Mouse (Mus musculus) 3T3-L1 (cell line): ENCODE measurements around the gene Olfr65.

Source experiments
- DNase-seq: peaks from one replicate; pipeline ENCODE4 v3.0.0-alpha.2; 2015; ENCODE audit warnings: low read depth, low spot score

The Olfr65 gene

DNA sequence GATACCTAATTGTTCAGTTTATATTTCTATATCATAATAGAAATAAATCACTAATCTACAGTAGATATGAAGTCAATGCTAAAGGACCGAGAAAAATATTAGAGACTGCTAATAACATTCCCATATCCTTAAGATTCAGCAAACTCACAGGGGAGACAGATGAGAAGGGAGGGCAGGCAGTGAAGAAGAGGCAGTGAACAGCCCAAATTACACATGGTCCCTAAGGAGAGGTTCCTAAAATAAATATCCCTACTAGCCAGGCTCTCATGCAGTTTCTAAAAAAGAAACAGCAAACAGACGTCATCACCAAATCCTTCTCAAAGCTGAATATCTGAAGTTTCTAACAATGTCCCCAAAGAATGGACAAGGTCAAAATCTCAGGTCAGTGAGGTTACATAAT, at the start of gene Olfr65:
Gene Olfr65 (plus strand): TSS at position 301 of the 400 bp plus-strand sequence.
- DNase-seq = no peak

DNA sequence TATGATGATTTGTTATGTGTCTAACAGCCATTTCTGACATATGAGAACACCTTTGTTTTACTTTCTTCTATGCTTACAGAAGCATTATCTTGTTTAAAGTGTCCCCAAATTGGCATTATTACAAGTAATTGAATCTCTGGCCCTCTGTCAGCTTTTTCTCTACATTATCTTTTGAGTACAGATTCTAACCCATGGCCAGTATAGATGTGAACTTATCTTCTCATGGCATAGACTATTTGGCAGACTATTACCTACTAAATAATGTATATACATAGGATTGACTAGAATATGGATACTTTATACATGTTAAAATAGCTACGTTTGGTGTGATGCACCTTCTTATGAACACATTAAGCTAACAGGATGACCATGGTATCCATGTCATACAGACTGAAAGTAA, 48.6 kb upstream of the Olfr65 start:
- DNase-seq = no peak

DNA sequence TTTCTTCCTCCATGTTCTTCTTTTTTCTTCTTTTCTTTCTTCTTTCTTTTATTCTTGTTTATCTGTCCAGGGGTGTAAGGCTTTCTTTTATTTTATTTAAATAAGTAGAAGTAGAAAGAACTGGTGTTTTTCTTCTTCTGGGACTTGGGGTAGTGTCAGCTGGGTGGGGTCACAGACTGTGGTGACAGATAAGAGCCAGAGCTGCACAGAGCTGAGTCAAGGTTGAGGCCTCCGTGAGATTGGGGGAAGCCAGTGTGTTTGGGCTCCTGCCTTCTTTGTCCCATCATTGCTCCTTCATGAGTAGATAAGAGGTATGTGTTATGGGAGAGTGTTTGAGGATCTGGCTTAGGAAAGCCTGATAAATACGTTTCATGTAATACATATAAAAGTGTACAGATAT, 44.2 kb upstream of the Olfr65 start:
- DNase-seq = no peak

DNA sequence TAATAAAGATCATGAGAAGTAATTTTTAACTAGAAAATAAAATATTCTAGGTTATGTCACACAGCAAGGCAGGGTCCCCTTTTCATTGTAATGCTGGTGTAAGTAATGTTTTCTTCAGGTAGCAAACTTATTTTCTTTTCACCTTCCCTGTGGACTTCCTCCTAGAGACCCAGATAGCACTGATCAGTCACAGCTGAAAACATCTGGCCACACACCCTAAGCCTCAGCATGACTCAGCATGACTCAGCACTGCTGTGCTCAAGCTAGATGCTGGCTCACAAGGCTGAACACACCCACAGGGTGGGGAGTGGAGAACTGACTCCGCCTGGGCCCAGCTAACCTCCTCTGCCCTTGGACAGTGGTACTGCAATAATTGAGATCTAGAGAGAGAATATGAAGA, 42.4 kb upstream of the Olfr65 start:
- DNase-seq = peak; percentile 92

DNA sequence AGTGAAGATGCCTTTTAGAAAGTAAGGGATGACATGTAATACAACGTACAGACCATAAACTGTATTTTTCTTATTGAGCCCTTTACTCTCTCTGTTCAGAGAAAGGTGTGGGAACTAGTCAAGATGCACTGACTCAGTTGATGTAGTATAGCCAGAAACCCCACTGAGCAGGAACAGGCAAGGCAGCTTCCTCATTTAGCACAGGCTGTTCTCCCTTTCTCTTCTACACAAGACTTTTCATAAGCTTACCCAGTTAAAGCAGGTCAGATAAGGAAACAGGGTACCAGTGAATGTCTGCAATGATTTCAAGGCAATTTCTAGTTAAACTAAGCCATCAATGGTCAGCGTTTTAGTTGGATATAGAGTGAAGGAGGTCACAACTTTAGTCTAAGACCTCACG, 41.8 kb upstream of the Olfr65 start:
- DNase-seq = no peak

DNA sequence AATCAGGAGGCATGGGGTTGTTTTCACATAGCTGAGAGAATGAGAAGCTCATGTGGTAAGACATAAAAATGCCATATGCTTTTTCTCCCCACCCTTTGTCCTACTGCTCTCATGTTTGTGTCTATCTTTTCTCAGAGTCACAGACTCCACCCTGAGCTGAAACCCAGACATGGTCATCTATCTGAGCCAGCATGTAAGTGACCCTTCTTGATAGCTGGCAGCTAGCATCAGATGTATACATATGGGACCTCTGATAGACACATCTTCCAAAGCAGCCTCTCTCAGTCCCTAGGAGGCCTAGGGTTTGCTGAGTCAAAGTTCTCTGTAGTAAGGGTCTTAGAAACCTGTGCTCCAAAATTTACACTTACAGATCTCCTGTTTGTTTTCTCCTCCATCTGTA, 37.6 kb upstream of the Olfr65 start:
- DNase-seq = no peak

DNA sequence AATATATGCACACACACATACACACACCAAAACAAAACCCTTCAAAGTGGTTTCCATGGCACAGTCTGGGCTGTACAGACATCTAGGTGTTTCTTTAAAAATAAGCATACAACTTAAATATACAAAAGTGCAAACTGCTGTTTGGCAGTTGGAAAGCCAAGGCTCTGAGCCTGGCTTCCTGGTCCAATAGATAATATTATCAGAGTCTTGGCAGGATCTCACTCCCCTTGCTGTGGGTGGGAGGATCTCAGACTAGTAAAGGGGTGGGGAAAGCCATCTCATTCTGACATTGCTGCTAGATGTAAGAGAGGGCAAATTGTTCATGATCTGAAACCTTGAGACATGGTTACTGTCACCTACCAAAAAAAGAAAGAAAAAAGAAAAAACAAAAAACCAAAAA, 32.6 kb upstream of the Olfr65 start:
- DNase-seq = no peak

DNA sequence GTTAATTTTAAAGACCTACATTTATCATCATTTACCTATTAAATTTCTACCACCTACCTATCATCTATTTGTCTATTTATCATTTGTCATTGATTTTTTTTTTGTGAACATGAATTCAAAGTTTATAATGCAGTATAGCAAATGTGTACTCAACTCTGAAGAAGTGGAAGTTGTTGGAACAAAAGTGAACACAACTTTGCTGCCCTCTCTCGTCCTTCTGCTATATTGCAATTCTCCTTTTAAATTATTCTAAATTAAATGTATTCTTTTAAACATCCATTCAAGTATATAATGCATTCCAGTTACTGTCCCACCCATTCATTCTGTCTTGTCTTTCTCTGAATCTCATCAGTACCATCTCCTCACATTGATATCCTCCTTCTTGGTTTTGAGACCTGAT, 30.2 kb upstream of the Olfr65 start:
- DNase-seq = peak; percentile 35

DNA sequence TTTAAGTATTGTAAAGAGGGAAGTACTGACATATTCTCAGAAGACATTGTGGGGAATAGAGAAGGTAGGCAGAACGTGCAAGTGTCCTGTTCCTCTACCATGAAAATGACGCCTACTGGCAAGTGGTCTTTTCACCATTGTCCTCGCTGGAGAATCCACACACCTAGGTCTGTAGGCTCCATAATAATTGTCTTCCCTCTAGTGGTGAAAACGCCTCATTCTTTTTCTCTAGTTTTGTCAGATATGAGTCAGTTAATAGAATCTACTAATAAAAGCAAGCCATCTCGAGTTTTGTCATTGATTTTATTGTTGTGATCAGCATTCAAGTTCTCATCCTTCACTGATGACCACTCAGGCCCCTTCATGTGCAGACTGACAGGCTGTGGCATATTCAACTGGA, 28.8 kb upstream of the Olfr65 start:
- peak; percentile 1 for DNase-seq

DNA sequence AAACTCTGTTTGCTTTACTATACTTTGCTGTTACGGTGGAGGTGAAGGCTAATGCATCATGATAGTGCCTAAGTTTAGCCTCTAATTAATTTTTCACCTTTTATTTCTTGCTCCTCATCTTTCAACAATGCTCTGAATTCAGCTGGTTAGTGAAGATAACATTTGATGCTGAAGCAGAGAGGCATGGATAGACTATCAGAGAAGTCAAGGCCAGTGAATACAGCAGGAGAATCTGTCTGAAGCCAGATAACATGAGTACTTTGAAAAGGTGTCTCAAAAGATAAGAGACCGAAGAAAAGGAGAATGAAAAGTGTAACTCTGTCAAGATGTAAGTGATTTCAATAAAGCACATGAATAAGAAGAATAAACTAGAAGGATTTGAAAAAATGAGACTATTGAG, 26.2 kb upstream of the Olfr65 start:
- no peak for DNase-seq

DNA sequence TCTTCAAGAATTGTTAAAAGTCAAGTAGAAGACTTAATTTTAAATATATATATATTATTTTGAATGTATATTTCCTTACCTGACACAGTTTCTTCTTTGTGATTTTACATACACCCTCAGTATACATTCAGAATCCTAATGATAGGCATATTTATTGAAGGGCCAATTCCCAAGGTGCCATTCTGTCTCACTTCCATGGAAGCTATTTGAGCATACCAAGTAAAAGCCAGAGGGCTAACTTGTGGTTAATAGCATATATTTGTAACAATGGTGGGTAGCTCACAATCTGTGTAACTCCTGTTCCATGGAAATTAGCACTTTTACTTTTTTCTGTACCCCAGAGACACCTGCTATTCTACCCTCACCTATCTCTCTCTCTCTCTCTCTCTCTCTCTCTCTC, 17.1 kb upstream of the Olfr65 start, which contains the start of gene Olfr66:
Gene Olfr66 (minus strand): TSS at position 101 of the 400 bp plus-strand sequence.
- DNase-seq = no peak

DNA sequence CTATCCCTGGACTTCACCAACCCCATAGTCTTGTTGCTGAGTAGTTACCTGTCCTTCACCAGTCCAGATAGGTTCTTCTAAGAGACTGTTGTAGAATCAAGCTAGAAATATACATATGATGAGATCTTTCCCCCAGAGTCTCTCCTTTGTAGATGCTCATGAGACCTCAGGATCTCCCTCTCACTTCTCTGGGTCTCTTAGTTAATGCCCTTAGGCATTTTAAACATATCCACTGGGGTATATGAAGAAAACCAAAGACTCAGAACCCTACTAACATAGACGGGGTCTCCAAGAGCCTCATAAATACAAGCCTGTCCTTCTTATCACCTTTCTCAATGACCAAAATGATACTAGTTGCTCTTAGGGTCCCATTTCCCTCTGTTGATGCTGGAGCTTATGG, 8.9 kb upstream of the Olfr65 start, which contains the start of gene Olfr64:
Gene Olfr64 (minus strand): TSS at position 101 of the 400 bp plus-strand sequence.
- no peak for DNase-seq

DNA sequence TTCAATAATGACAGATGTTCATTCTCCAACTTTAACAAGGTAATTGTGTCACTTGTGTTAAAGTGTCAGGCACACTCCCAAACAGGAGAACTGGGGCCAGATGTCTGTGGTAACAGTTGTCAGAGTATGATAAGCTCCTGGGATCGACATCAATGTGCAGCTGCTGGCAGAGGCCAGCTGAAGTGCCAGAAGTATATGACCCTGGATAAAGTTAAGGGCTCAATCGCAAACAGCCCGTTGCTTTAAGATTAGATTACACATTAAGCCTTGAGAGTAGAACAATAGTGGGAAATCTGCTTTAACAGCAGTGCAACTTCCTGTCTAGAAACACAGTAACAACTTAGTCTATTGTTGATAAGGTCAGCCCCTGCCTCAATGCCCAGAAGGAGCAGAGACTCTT, 6.8 kb downstream of the Olfr65 start:
- no peak for DNase-seq

DNA sequence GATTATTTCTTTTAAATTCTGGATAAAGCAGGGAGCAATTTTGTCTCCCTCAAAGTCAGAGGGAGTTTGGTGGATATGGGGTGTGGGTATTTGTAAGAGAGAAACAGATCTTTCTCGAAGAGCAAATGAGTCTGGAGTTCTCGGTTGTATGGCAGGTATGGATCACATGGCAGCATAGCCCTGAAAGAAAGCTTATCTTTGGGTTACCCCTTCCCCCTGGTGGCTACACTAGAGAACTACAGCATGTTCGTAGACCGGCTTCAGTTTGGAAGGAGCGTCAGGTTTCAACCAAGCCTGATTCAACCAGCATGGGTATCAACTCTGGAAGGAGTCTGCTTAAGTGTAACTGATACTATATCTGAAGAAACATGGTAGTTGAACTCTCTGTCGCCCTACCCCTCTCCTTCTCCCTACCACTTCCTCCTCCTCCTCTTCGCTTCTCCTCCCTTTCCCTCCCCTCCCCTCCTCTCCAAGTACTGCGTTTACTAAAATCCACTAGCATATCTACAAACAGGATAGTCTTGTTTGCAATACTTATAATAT, 9.8 kb downstream of the Olfr65 start:
- DNase-seq = peak; percentile 3

DNA sequence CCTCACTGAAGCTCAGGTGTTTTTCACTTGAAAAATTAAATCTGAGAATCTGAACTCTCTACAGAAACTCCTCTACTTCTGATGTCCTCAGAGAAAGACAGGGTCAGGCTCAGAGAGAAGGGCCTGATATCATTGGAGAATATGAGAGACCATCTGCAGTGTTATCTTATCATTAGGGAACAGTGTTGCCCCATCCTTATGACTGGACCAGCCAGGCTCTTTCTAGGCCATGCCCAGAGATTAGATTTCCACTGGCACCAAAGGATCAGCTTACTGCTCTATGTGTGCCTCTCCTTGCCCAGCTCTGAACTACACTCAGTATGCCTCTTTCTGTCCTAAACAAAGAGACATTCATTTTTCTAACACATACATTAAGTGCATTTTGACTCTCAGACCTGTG, 12.1 kb downstream of the Olfr65 start:
- DNase-seq = no peak

DNA sequence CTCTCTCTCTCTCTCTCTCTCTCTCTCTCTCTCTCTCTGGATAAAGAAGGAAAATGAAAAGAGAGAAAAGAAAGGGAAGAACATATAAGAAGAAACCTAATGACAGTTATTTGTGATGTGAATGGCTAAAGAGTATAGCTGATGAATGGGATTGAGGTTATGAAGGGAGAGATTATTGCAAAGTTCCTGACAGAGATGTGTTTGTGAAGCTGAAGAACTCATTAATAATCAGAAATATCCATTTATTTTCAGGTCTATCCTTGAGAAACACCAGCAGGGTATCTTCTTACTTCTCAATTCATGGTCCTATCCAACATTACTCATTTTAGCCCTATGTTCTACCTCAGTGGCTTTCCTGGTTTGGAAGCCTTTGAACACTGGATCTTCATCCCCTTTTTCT, 25.2 kb downstream of the Olfr65 start, which contains the start of gene Olfr631:
Gene Olfr631 (plus strand): TSS at position 301 of the 400 bp plus-strand sequence.
- no peak for DNase-seq

DNA sequence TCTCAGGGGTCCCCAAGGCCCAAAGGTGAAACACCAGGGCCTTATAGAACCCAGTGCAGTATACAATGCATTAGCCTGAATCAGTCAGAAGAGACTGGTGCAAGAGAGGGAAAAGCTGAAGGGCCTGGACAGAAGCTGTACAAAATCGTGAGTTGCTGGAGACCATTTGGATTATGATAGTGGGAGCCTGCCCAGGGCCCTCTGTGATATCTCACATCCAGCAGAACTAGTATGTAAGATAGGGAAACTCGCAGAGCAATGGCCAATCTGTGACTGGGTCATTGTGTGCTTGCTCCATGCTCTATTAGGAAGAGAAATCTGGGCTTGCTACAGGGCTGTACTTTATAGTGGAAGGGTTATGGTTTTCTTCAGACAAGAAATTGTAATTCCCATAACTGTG, 31.0 kb downstream of the Olfr65 start, which contains the start of gene Olfr632:
Gene Olfr632 (plus strand): TSS at position 84 of the 400 bp plus-strand sequence.
- no peak for DNase-seq

DNA sequence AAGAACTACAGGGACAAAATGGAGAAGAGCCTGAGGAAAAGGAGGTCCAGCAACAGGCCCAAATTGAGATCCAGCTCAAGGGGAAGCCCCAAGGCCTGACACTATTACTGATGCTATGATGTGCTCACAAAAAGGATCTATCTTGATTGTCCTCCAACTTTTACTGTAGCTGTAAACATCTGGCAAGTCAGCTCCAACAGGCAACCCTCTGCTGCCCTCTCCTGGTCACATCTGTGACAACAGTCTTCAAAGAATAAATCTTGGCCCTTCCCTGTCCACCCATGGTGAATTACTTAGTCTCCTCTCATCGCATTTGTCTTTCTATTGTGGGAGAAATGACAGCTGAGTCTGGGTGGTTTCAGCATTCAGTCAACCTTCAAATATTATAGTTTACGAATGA, 39.4 kb downstream of the Olfr65 start:
- peak; percentile 77 for DNase-seq

DNA sequence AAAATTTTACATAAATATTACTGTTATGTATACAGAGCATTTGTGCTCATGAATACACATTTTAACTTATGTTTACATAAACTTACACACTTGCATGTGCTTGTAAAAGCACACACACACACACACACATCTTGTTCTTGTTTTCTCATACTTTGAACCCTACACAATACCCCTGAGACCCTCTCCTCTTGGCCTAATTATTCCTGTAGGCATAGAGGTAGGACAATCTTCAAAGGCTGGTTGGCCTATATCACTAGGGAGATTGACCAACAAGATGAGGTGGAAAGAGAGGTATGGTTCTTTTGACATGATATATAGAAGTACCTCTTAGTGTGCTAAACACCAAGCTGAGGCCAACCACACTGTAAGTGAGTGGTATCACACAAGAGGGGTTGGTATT, 40.9 kb downstream of the Olfr65 start, which contains the start of gene Olfr633:
Gene Olfr633 (plus strand): TSS at position 301 of the 400 bp plus-strand sequence.
- DNase-seq = no peak
